Mouse (Mus musculus) hindbrain, embryonic 12.5 days (tissue): ENCODE data around the gene Rpp21. TPM values are rescaled to one million over a fixed set of nuclear protein-coding genes. Genes with fewer than 3 reads are reported as not detected.
"Not testable (repeated sequence)": the region's sequence is repeated elsewhere in the genome, so short reads cannot be mapped to it uniquely, and the experiment has no call there.

Source experiments
- ATAC-seq: fragments of 200-750 bp; cut with Nextera tagmentation; 2 replicates; pipeline ENCODE4 v1.8.0; 2017; ENCODE audit warnings: moderate TSS enrichment; ENCODE audit not compliant: low FRiP score
- H3K27ac ChIP-seq: fragments of 300-500 bp; sonication (generic); 2 replicates; pipeline ENCODE4 v1.5.1; 2016; ENCODE audit warnings: mild to moderate bottlenecking
- H3K27me3 ChIP-seq: fragments of 300-500 bp; sonication (generic); 2 replicates; pipeline ENCODE4 v1.6.1; 2016; ENCODE audit warnings: mild to moderate bottlenecking
- H3K36me3 ChIP-seq: fragments of 300-500 bp; sonication (generic); 2 replicates; pipeline ENCODE4 v1.6.1; 2016; ENCODE audit warnings: mild to moderate bottlenecking
- H3K4me1 ChIP-seq: fragments of 300-500 bp; sonication (generic); 2 replicates; pipeline ENCODE4 v1.6.1; 2016
- H3K4me2 ChIP-seq: fragments of 300-500 bp; sonication (generic); replicated peaks from 2 replicates; pipeline ENCODE4 v1.6.1; 2016; ENCODE audit warnings: mild to moderate bottlenecking
- H3K4me3 ChIP-seq: fragments of 300-500 bp; sonication (generic); 2 replicates; pipeline ENCODE4 v1.5.1; 2016; ENCODE audit warnings: mild to moderate bottlenecking
- H3K9ac ChIP-seq: fragments of 300-500 bp; sonication (generic); 2 replicates; pipeline ENCODE4 v1.6.1; 2016; ENCODE audit warnings: mild to moderate bottlenecking, moderate library complexity
- H3K9me3 ChIP-seq: fragments of 300-500 bp; sonication (generic); replicated peaks from 2 replicates; pipeline ENCODE4 v1.6.1; 2016; ENCODE audit warnings: mild to moderate bottlenecking
- WGBS: fragments of 180-500 bp; shearing (Covaris S2); methylation state at CpG from one replicate; pipeline ENCODE4 v1.1.7; 2016; 5-methylcytosine and 5-hydroxymethylcytosine counted together
- polyA plus RNA-seq: library from polyadenylated mRNA; unstranded; fragments of >200 nt; fragmentation: Nextera tagmentation; extraction: Ambion mirVana; gene quantifications from 2 replicates; pipeline ENCODE4 v1.2.1, GENCODE M21; 2016

The Rpp21 gene
- polyA plus RNA-seq, 1 experiment from 2014 or later: 89.2 TPM

DNA sequence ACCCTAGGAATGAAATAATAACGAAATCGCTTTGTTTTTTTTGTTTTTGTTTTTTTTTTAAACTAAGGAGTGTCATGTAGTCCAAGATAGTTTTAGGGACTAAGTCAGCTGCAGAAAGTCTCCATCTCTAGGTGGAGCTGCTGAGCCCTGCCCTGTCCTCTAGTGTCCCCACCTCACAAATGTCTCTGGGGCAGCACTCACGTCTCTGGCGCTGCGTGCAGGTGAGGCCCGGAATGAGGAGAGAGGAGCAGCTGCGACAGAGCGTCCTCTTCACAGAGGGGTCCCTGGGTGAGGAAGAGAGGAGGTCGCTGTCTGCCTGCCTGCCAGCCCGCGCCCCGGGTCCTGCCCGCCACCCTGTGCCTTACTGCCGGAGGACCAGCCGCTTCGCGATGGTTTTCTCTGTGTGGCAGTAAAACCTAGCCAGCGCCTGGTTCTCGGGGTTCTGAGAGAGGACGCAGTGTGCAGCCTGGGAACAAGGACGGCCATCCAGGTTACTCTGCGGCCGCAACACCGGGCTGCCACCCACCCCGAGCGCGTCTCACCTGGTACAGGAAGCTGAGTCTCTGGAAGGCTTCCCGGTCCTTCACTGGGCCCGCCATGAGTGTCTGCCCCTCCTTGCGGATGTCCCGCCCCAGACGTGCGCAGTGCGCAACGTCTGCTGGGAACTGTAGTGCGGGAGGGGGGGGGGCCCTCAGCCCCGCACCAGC, 475 bp downstream of the Rpp21 start:
- WGBS: under 1% methylated on average over 37 of the region's 37 CpGs
- peak; percentile 95 for ATAC-seq
- Histone ChIP-seq H3K4me1 (peaks cover 6% of the 10 kb centered on the region), H3K27me3 (no peaks in the 10 kb centered on the region), H3K9me3 (no peaks in the 10 kb centered on the region), H3K4me3 (peak overlapping the region; percentile 76), H3K27ac (peak overlapping the region; percentile 87), H3K36me3 (peaks cover 46% of the 10 kb centered on the region), H3K9ac (peak overlapping the region; percentile 86), H3K4me2 (peak overlapping the region; percentile 52)

DNA sequence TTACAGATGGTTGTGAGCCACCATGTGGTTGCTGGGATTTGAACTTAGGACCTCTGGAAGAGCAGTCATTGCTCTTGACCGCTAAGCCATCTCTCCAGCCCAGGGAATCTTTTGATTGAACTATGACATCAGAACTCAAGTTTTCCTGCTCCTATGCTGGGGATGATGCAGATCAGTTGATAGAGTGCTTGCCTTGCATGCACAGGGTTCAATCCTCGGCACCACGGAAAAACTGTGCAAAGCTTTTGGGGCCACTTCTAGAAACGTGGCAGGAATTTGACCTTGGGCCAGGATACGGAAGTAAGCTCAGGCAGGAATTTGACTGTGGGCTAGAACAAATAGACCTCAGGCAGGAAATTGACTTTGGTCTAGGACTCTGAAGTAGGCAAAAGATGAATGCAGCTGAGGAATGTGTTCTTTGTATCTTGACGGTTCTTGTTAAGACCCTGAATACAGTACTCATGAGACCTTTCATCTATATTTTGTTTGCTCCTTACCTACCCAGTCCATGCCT, 4.7 kb downstream of the Rpp21 start:
- 69% methylated on average over 6 of the region's 6 CpGs for WGBS
- H3K4me1 ChIP-seq: peaks cover 10% of the 10 kb centered on the region
- no peak overlapping the region for H3K4me2 ChIP-seq
- no peak for ATAC-seq
- H3K9ac ChIP-seq: no peak overlapping the region
- peaks cover 9% of the 10 kb centered on the region; the same call in 1 of the 2 replicates for H3K36me3 ChIP-seq
- H3K27me3 ChIP-seq: peaks cover 24% of the 10 kb centered on the region
- no peak overlapping the region for H3K4me3 ChIP-seq
- no peak overlapping the region for H3K27ac ChIP-seq
- no peaks in the 10 kb centered on the region for H3K9me3 ChIP-seq

DNA sequence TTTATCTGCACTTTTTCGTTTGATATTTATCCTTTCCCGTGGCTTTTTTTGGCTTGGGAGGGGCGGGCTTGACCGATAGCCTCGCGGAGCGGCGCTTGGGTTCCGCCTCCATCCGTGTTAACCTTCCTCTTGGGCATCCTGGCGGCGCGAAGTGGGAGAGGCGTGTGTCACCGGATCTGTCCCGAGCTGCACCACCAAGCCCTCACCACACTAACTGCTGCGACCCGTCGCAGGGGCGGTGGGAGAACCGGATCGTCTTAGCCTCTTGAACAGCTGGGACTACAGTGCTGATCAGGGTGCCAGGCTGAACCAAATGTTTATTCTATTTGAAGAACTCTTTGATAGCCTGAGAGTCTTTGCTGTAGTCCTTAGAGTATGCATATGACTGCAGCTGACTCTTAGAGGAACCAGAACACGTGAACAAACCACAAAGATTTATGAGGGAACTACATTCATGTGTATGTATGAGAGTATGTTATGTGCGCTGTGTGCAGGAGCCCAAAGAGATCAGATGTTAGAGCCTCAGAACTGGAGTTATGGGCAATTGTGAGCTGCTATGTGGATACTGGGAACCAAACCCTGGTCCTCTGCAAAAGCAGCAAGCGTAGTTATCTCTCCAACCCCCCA, 5.5 kb downstream of the Rpp21 start:
- ATAC-seq: peak; percentile 47; the same call in 1 of the 2 replicates
- no peak overlapping the region for H3K27ac ChIP-seq
- peak overlapping the region; percentile 17; the same call in 1 of the 2 replicates for H3K4me3 ChIP-seq
- peaks cover 10% of the 10 kb centered on the region for H3K4me1 ChIP-seq
- H3K36me3 ChIP-seq: peaks cover 9% of the 10 kb centered on the region; the same call in 1 of the 2 replicates
- peak overlapping the region; percentile 50 for H3K9ac ChIP-seq
- H3K9me3 ChIP-seq: no peaks in the 10 kb centered on the region
- 11% methylated on average over 25 of the region's 25 CpGs for WGBS
- peak overlapping the region; percentile 48 for H3K4me2 ChIP-seq
- peaks cover 27% of the 10 kb centered on the region for H3K27me3 ChIP-seq

DNA sequence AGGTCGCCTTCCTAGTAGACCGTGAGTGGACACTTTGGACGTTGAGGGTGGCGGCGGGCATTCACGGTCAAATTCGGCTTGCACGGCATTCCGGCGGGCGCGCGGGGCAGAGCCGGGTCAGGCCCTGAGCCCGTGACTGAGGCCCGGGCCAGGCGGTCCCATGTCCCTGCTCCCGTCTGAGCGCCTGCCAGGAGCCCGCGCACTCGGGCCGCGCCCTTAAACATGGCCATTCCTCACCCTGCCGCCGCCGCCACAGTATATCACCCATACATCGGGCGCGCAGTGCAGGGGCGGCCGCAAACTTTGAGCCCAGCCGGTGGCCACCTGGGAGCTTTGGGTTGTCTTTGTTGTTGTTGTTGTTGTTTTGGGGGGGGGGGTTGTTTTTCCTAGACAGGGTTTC, 9.0 kb downstream of the Rpp21 start:
- no peaks in the 10 kb centered on the region for H3K36me3 ChIP-seq
- H3K27ac ChIP-seq: no peak overlapping the region
- ATAC-seq: no peak
- H3K27me3 ChIP-seq: peaks cover 27% of the 10 kb centered on the region
- no peak overlapping the region; the same call in 1 of the 2 replicates for H3K4me2 ChIP-seq
- WGBS: 28% methylated on average over 33 of the region's 33 CpGs
- no peaks in the 10 kb centered on the region for H3K9me3 ChIP-seq
- no peak overlapping the region for H3K9ac ChIP-seq
- H3K4me1 ChIP-seq: peaks cover 4% of the 10 kb centered on the region; the same call in 1 of the 2 replicates
- no peak overlapping the region for H3K4me3 ChIP-seq

DNA sequence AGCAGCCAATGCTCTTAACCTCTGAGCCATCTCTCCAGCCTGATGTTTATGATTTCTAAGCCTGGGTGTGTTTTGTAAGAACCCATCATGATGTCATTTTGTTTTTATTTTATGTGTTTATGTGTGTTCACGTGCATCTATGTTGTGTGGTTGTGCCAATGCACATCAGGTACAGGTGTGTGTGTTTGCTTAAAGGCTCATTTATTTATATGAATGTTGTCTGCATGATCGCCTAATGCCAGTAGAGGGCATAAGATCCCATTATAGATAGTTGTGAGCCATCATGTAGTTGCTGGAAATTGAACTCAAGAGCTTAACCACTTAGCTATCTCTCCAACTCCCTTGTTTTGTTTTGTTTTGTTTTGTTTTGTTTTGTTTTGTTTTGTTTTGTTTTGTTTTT, 12.1 kb downstream of the Rpp21 start:
- Histone ChIP-seq H3K9ac (no peak overlapping the region), H3K9me3 (no peaks in the 10 kb centered on the region), H3K4me1 (no peaks in the 10 kb centered on the region), H3K27me3 (peaks cover 23% of the 10 kb centered on the region), H3K4me2 (no peak overlapping the region), H3K27ac (no peak overlapping the region), H3K36me3 (no peaks in the 10 kb centered on the region), H3K4me3 (no peak overlapping the region)
- no peak for ATAC-seq
- 81% methylated on average over 2 of the region's 2 CpGs for WGBS

DNA sequence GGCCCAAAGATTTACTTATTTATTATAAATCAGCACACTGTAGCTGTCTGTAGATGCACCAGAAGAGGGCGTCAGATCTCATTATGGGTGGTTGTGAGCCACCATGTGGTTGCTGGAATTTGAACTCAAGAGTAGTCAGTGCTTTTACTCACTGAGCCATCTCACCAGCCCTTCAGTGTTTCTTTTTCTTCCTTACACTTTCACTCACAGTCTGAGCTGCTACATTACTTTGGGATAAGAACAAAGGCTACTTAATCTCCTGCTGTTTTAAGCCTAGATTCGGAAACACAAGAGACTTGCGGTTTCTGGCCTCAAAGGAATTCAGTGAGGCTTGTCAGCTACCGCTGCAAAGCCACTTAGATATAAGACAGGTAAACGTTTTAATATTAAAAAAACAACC, 13.8 kb downstream of the Rpp21 start:
- Histone ChIP-seq H3K9me3 (no peaks in the 10 kb centered on the region), H3K27ac (no peak overlapping the region), H3K9ac (no peak overlapping the region), H3K36me3 (no peaks in the 10 kb centered on the region), H3K4me3 (no peak overlapping the region), H3K27me3 (peaks cover 15% of the 10 kb centered on the region), H3K4me1 (no peaks in the 10 kb centered on the region), H3K4me2 (no peak overlapping the region)
- WGBS: 36% methylated on average over 5 of the region's 5 CpGs
- no peak for ATAC-seq

DNA sequence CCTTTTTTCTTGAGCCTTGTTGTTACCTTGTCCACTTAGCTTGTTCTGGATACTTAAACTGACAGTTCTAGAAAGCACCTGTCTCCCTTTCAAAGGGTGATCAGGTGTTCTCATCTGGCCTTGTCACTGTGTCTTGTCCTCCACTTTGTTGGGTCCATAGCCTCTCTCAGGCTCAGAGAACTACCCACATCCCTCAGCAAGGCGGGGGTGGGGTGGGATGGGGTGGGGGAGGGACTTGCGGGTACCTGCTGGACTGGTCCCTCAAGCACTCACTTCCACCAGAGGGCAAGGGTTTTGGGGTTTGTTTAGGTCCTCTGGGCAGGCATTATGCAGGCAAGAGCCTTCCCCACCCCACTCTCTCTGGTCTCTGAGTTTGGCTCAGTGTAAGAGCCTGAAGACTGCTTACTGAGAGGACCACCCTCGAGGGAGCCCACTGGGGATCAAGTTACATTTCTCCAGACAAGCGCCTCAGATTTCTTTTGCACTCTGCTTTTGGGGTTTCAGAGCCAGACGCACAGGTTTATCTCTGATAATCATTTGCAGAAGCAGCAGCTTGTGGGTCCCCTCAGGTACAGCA, 17.1 kb downstream of the Rpp21 start:
- H3K4me2 ChIP-seq: no peak overlapping the region
- no peaks in the 10 kb centered on the region for H3K9me3 ChIP-seq
- peaks cover 6% of the 10 kb centered on the region for H3K4me1 ChIP-seq
- no peak overlapping the region for H3K4me3 ChIP-seq
- no peak overlapping the region for H3K27ac ChIP-seq
- 19% methylated on average over 5 of the region's 5 CpGs for WGBS
- no peaks in the 10 kb centered on the region for H3K36me3 ChIP-seq
- H3K27me3 ChIP-seq: peaks cover 27% of the 10 kb centered on the region
- H3K9ac ChIP-seq: no peak overlapping the region
- ATAC-seq: no peak

DNA sequence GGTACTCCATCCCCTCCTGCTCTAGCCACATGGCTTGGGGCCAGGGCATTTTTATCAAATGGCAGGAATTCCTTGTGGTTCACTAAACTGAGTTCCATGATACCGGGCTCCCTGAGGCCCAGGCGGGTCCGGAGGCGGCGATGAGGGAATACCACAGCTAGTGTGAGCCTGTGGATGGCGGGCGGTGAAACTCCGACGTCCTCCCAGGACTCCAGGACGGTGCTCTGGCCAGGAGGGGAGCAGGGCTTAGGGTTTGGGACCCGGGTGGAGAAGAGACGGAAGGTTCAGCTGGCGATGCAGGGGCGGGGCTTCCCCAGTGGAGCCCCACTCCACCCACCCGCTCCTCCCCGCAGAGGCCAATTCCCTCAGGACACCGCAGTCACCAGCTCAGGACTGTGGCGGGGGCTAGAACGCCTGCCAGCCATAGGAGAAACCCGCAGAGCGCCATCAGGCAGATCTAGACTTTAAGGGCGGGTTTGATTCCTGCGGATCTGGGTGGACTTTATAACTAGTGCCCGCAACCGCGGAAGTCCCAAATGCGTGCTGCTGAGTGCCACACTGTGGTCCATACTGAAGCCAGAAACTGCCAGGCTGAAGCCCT, 20.4 kb downstream of the Rpp21 start:
- H3K9me3 ChIP-seq: no peaks in the 10 kb centered on the region
- H3K9ac ChIP-seq: peak overlapping the region; percentile 24; the same call in 1 of the 2 replicates

DNA sequence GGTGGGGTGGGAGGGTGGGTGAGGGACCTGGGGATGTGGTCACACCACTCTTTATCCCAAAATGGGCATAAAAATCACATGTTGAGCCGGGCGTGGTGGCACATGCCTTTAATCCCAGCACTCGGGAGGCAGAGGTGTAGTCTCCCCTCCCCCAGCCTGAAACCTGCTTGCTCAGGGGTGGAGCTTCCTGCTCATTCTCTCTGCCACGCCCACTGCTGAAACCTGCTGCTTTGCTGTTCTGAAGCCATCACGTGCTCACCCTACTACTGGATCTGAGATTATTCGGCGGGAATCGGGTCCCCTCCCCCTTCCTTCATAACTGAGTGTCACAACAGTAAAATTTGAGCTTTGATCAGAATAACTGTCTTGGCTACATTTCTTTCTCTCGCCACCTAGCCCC, 22.6 kb downstream of the Rpp21 start:
- H3K9me3 ChIP-seq, ATAC-seq, H3K4me2 ChIP-seq, H3K4me1 ChIP-seq, H3K36me3 ChIP-seq, H3K9ac ChIP-seq, H3K27ac ChIP-seq, H3K4me3 ChIP-seq: not testable (repeated sequence)
- peaks cover 59% of the 10 kb centered on the region for H3K27me3 ChIP-seq
- WGBS: 36% methylated on average over 8 of the region's 9 CpGs

More for the DNA sequence above, 20.4 kb downstream of the Rpp21 start:
- peaks cover 6% of the 10 kb centered on the region for H3K4me1 ChIP-seq
- H3K27ac ChIP-seq: no peak overlapping the region
- H3K4me2 ChIP-seq: peak overlapping the region; percentile 54
- H3K4me3 ChIP-seq: peak overlapping the region; percentile 25
- 0 out of 2 replicates have a peak, but pooled peaks have one; percentile 43 for ATAC-seq
- peaks cover 53% of the 10 kb centered on the region for H3K27me3 ChIP-seq
- WGBS: 2% methylated on average over 27 of the region's 27 CpGs
- H3K36me3 ChIP-seq: no peaks in the 10 kb centered on the region

DNA sequence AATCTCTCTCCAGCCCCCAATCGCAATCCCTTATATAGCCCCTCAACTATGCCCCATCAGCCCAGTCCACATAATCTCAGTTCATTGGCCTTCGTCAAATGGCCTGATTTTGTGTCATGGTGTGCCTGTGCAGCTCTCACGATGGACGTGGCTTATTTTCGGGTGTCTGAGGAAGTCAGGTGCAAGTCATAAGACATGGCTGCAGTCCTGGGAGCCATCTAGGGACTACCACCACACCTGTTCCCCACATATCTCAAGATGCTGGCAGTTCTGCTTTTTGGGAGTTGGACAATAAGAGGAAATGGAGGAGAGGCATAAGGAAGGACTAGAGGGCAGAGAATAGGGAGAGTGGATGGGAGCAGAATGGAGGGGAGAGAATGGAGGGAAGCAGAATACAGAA, 24.3 kb downstream of the Rpp21 start:
- peaks cover 55% of the 10 kb centered on the region for H3K27me3 ChIP-seq
- no peak overlapping the region for H3K4me2 ChIP-seq
- no peak for ATAC-seq
- no peaks in the 10 kb centered on the region for H3K9me3 ChIP-seq
- WGBS: 78% methylated on average over 5 of the region's 5 CpGs
- H3K36me3 ChIP-seq: no peaks in the 10 kb centered on the region
- no peak overlapping the region for H3K4me3 ChIP-seq
- H3K9ac ChIP-seq: no peak overlapping the region
- H3K27ac ChIP-seq: no peak overlapping the region
- peaks cover 6% of the 10 kb centered on the region for H3K4me1 ChIP-seq

DNA sequence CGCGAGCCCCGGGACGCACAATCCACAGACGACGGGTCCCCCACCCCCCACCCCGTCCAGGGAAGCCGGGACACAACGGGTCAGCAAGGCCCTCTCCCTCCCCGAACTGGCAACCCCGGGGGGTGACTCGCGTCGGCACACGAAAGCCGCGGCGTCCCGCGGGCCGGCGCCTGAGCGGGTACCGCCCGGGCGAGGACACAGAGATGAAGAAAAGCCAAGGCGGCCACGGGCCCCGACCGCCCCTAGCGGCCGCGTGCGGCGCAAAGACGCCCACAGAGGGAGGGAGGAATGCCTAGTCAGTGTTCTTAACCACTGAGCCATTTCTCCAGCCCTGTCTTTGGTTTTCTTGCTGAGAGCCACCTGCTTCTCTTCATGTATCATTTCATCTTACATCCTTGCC, 26.6 kb downstream of the Rpp21 start:
- Histone ChIP-seq H3K27me3 (peaks cover 52% of the 10 kb centered on the region), H3K4me2 (no peak overlapping the region), H3K9me3 (no peaks in the 10 kb centered on the region), H3K9ac (no peak overlapping the region), H3K27ac (no peak overlapping the region), H3K4me3 (no peak overlapping the region), H3K4me1 (no peaks in the 10 kb centered on the region), H3K36me3 (no peaks in the 10 kb centered on the region)
- ATAC-seq: no peak
- WGBS: 8% methylated on average over 36 of the region's 36 CpGs

DNA sequence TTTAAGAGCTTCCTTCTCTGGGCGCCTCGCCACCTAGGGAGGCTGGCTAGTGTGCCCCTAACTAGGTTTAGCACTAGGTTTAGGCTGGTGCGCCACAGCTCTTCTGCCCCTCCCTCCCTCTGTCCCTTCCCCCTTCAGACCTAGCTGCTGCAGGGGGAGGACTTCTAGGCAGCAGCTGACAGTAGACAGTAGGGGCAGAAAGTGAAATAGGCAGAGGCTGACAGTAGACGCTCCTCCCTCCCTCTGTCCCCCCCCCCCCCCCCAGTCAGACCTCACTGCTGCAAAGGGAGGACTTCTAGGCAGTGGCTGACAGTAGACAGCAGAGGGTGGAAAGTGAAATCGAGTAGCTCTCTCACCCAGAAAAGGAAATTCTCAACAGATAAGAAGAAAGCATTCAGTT, 28.8 kb downstream of the Rpp21 start:
- WGBS: 17% methylated on average over 4 of the region's 5 CpGs
- Histone ChIP-seq H3K9ac (no peak overlapping the region), H3K4me1 (no peaks in the 10 kb centered on the region), H3K4me3 (no peak overlapping the region), H3K9me3 (no peaks in the 10 kb centered on the region), H3K27me3 (peaks cover 57% of the 10 kb centered on the region), H3K27ac (no peak overlapping the region), H3K4me2 (no peak overlapping the region), H3K36me3 (no peaks in the 10 kb centered on the region)
- ATAC-seq: no peak
